Mouse (Mus musculus) bone marrow macrophage, adult 2 months (primary cell): Measurements from ENCODE around the gene Ubtd2.

ENCODE experiments used
- CTCF ChIP-seq: IDR thresholded peaks from 2 replicates; pipeline ENCODE4 v1.5.1; 2012; ENCODE audit warnings: low read depth, mild to moderate bottlenecking, low read length, moderate library complexity
- POLR2A ChIP-seq: IDR thresholded peaks from 2 replicates; pipeline ENCODE4 v1.6.1; 2012; ENCODE audit warnings: mild to moderate bottlenecking, low read depth, low read length, borderline replicate concordance

DNA sequence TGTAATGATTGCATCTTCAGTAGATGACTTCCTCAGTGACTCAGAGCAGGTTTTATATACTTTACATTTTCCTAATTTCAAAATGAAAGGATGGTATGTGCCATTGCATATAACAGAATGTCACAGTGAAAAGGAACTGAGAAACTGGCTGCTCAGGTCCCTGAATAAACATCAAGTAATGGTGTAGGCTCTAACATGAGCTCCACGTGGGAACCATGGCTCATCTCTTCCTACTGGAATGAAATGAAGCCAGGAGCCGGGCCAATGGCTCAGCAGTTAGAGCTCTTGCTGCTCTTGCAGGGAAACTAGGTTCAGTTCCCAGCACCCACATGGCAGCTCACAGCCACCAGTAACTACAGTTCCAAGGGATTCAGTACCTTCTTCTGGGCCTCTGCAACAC lies 16.8 kb downstream of the Ubtd2 start:
- no peak for TF ChIP-seq CTCF
- no peak for TF ChIP-seq POLR2A
